Mouse (Mus musculus): ENCODE measurements at regions not wholly inside any gene's neighbourhood (a gene's known extent, or its start where the extent isn't known, plus 50 kb on each side); places are given as distances from the start of the nearest gene placed in this dataset.

- Histone ChIP-seq H3K4me1 (ENCODE audit: control insufficient read depth, insufficient read depth, low read length) (no peaks in the 10 kb centered on the region), H3K9ac (ENCODE audit: low read length) (no peak overlapping the region), H3K36me3 (ENCODE audit: control insufficient read depth, insufficient read depth, low read length) (no peaks in the 10 kb centered on the region), H3K9me3 (ENCODE audit: control insufficient read depth, low read length) (no peaks in the 10 kb centered on the region), H3K4me3 (ENCODE audit: low read depth, low read length) (no peak overlapping the region), H3K27ac (ENCODE audit: low read depth, low read length) (no peak overlapping the region), H3K27me3 (ENCODE audit: control insufficient read depth, insufficient read depth, low read length) (no peaks in the 10 kb centered on the region), H3K4me2 (ENCODE audit: low read depth) (no peak overlapping the region)
- ATAC-seq (ENCODE audit: insufficient read depth, low FRiP score, low TSS enrichment) (no peak), DNase-seq (ENCODE audit: low spot score) (no peak)
- 71% methylated on average over 8 of the region's 8 CpGs for whole genome bisulfite sequencing
Measured at GRCm38 (mm10) chr2:45580838-45581548, 463.8 kb upstream of the Zeb2 start.

- Histone ChIP-seq H3K9ac (ENCODE audit: low read length) (no peak overlapping the region), H3K9me3 (ENCODE audit: control insufficient read depth, low read length) (no peaks in the 10 kb centered on the region), H3K27me3 (ENCODE audit: control insufficient read depth, insufficient read depth, low read length) (no peaks in the 10 kb centered on the region), H3K4me1 (ENCODE audit: control insufficient read depth, insufficient read depth, low read length) (no peaks in the 10 kb centered on the region), H3K4me2 (ENCODE audit: low read depth) (no peak overlapping the region), H3K4me3 (ENCODE audit: low read depth, low read length) (no peak overlapping the region), H3K36me3 (ENCODE audit: control insufficient read depth, insufficient read depth, low read length) (no peaks in the 10 kb centered on the region), H3K27ac (ENCODE audit: low read depth, low read length) (no peak overlapping the region)
- DNase-seq (ENCODE audit: low spot score), result no peak
- 86% methylated on average over 3 of the region's 3 CpGs for WGBS
- no peak for ATAC-seq (ENCODE audit: insufficient read depth, low FRiP score, low TSS enrichment)
Measured at GRCm38 (mm10) chr2:45572906-45573305, 455.7 kb upstream of the Zeb2 start.

- Histone ChIP-seq H3K4me1 (ENCODE audit: control insufficient read depth, insufficient read depth, low read length) (no peaks in the 10 kb centered on the region), H3K4me2 (ENCODE audit: low read depth) (no peak overlapping the region), H3K9ac (ENCODE audit: low read length) (no peak overlapping the region), H3K27ac (ENCODE audit: low read depth, low read length) (no peak overlapping the region), H3K9me3 (ENCODE audit: control insufficient read depth, low read length) (no peaks in the 10 kb centered on the region), H3K27me3 (ENCODE audit: control insufficient read depth, insufficient read depth, low read length) (no peaks in the 10 kb centered on the region), H3K4me3 (ENCODE audit: low read depth, low read length) (no peak overlapping the region), H3K36me3 (ENCODE audit: control insufficient read depth, insufficient read depth, low read length) (no peaks in the 10 kb centered on the region)
- DNase-seq (ENCODE audit: low spot score) (no peak), ATAC-seq (ENCODE audit: insufficient read depth, low FRiP score, low TSS enrichment) (no peak)
- 88% methylated on average over 4 of the region's 4 CpGs for WGBS
Measured at GRCm38 (mm10) chr2:45554707-45555106, 437.5 kb upstream of the Zeb2 start.

GRCm38 (mm10) chr2:45541394-45541793 is 424.2 kb upstream of the Zeb2 start:
- no peaks in the 10 kb centered on the region for H3K36me3 ChIP-seq (ENCODE audit: control insufficient read depth, insufficient read depth, low read length)
- WGBS, result 85% methylated on average over 3 of the region's 3 CpGs
- no peaks in the 10 kb centered on the region for H3K27me3 ChIP-seq (ENCODE audit: control insufficient read depth, insufficient read depth, low read length)
- ATAC-seq (ENCODE audit: insufficient read depth, low FRiP score, low TSS enrichment) (no peak), DNase-seq (ENCODE audit: low spot score) (no peak)
- no peaks in the 10 kb centered on the region for H3K9me3 ChIP-seq (ENCODE audit: control insufficient read depth, low read length)
- no peak overlapping the region for H3K4me2 ChIP-seq (ENCODE audit: low read depth)
- no peak overlapping the region for H3K27ac ChIP-seq (ENCODE audit: low read depth, low read length)
- H3K4me3 ChIP-seq (ENCODE audit: low read depth, low read length), result no peak overlapping the region
- no peaks in the 10 kb centered on the region for H3K4me1 ChIP-seq (ENCODE audit: control insufficient read depth, insufficient read depth, low read length)
- H3K9ac ChIP-seq (ENCODE audit: low read length), result no peak overlapping the region

- no peak overlapping the region for H3K27ac ChIP-seq (ENCODE audit: low read depth, low read length)
- H3K4me1 ChIP-seq (ENCODE audit: control insufficient read depth, insufficient read depth, low read length), result no peaks in the 10 kb centered on the region
- H3K4me2 ChIP-seq (ENCODE audit: low read depth), result no peak overlapping the region
- no peak for DNase-seq (ENCODE audit: low spot score)
- H3K27me3 ChIP-seq (ENCODE audit: control insufficient read depth, insufficient read depth, low read length), result no peaks in the 10 kb centered on the region
- no peak overlapping the region for H3K9ac ChIP-seq (ENCODE audit: low read length)
- no peaks in the 10 kb centered on the region for H3K9me3 ChIP-seq (ENCODE audit: control insufficient read depth, low read length)
- no peak for ATAC-seq (ENCODE audit: insufficient read depth, low FRiP score, low TSS enrichment)
- H3K4me3 ChIP-seq (ENCODE audit: low read depth, low read length), result no peak overlapping the region
- H3K36me3 ChIP-seq (ENCODE audit: control insufficient read depth, insufficient read depth, low read length), result no peaks in the 10 kb centered on the region
- 91% methylated on average over 12 of the region's 12 CpGs for WGBS
Measured at GRCm38 (mm10) chr2:45538950-45539349, 421.8 kb upstream of the Zeb2 start.

- H3K9ac ChIP-seq (ENCODE audit: low read length), result no peak overlapping the region
- H3K36me3 ChIP-seq (ENCODE audit: control insufficient read depth, insufficient read depth, low read length), result no peaks in the 10 kb centered on the region
- H3K9me3 ChIP-seq (ENCODE audit: control insufficient read depth, low read length), result no peaks in the 10 kb centered on the region
- H3K27ac ChIP-seq (ENCODE audit: low read depth, low read length), result no peak overlapping the region
- H3K4me3 ChIP-seq (ENCODE audit: low read depth, low read length), result no peak overlapping the region
- no peak overlapping the region for H3K4me2 ChIP-seq (ENCODE audit: low read depth)
- no peaks in the 10 kb centered on the region for H3K4me1 ChIP-seq (ENCODE audit: control insufficient read depth, insufficient read depth, low read length)
- H3K27me3 ChIP-seq (ENCODE audit: control insufficient read depth, insufficient read depth, low read length), result no peaks in the 10 kb centered on the region
- no peak for DNase-seq (ENCODE audit: low spot score)
- no peak for ATAC-seq (ENCODE audit: insufficient read depth, low FRiP score, low TSS enrichment)
- WGBS, result 92% methylated on average over 7 of the region's 7 CpGs
Measured at GRCm38 (mm10) chr2:45537722-45538121, 420.5 kb upstream of the Zeb2 start.

- WGBS, result 87% methylated on average over 5 of the region's 5 CpGs
- no peak overlapping the region for H3K4me3 ChIP-seq (ENCODE audit: low read depth, low read length)
- H3K27ac ChIP-seq (ENCODE audit: low read depth, low read length), result no peak overlapping the region
- H3K27me3 ChIP-seq (ENCODE audit: control insufficient read depth, insufficient read depth, low read length), result no peaks in the 10 kb centered on the region
- no peaks in the 10 kb centered on the region for H3K36me3 ChIP-seq (ENCODE audit: control insufficient read depth, insufficient read depth, low read length)
- no peak for DNase-seq (ENCODE audit: low spot score)
- H3K9ac ChIP-seq (ENCODE audit: low read length), result no peak overlapping the region
- no peak for ATAC-seq (ENCODE audit: insufficient read depth, low FRiP score, low TSS enrichment)
- no peaks in the 10 kb centered on the region for H3K9me3 ChIP-seq (ENCODE audit: control insufficient read depth, low read length)
- no peak overlapping the region for H3K4me2 ChIP-seq (ENCODE audit: low read depth)
- no peaks in the 10 kb centered on the region for H3K4me1 ChIP-seq (ENCODE audit: control insufficient read depth, insufficient read depth, low read length)
Measured at GRCm38 (mm10) chr2:45534806-45535205, 417.6 kb upstream of the Zeb2 start.

- H3K4me2 ChIP-seq (ENCODE audit: low read depth), result no peak overlapping the region
- no peak; the same call in 1 of the 2 replicates for ATAC-seq (ENCODE audit: insufficient read depth, low FRiP score, low TSS enrichment)
- no peaks in the 10 kb centered on the region for H3K27me3 ChIP-seq (ENCODE audit: control insufficient read depth, insufficient read depth, low read length)
- no peak for DNase-seq (ENCODE audit: low spot score)
- H3K4me3 ChIP-seq (ENCODE audit: low read depth, low read length), result no peak overlapping the region
- no peaks in the 10 kb centered on the region for H3K36me3 ChIP-seq (ENCODE audit: control insufficient read depth, insufficient read depth, low read length)
- no peak overlapping the region for H3K27ac ChIP-seq (ENCODE audit: low read depth, low read length)
- H3K4me1 ChIP-seq (ENCODE audit: control insufficient read depth, insufficient read depth, low read length), result no peaks in the 10 kb centered on the region
- 73% methylated on average over 5 of the region's 5 CpGs for WGBS
- H3K9ac ChIP-seq (ENCODE audit: low read length), result no peak overlapping the region
- H3K9me3 ChIP-seq (ENCODE audit: control insufficient read depth, low read length), result no peaks in the 10 kb centered on the region
Measured at GRCm38 (mm10) chr2:45522310-45522709, 405.1 kb upstream of the Zeb2 start.

GRCm38 (mm10) chr2:45519550-45520152 is 402.5 kb upstream of the Zeb2 start:
- WGBS, result 33% methylated on average over 4 of the region's 4 CpGs
- no peaks in the 10 kb centered on the region for H3K4me1 ChIP-seq (ENCODE audit: control insufficient read depth, insufficient read depth, low read length)
- no peak overlapping the region for H3K4me3 ChIP-seq (ENCODE audit: low read depth, low read length)
- no peak for ATAC-seq (ENCODE audit: insufficient read depth, low FRiP score, low TSS enrichment)
- no peak for DNase-seq (ENCODE audit: low spot score)
- H3K27ac ChIP-seq (ENCODE audit: low read depth, low read length), result no peak overlapping the region
- H3K36me3 ChIP-seq (ENCODE audit: control insufficient read depth, insufficient read depth, low read length), result no peaks in the 10 kb centered on the region
- no peaks in the 10 kb centered on the region for H3K9me3 ChIP-seq (ENCODE audit: control insufficient read depth, low read length)
- no peak overlapping the region for H3K4me2 ChIP-seq (ENCODE audit: low read depth)
- H3K9ac ChIP-seq (ENCODE audit: low read length), result no peak overlapping the region
- H3K27me3 ChIP-seq (ENCODE audit: control insufficient read depth, insufficient read depth, low read length), result no peaks in the 10 kb centered on the region
